Mouse (Mus musculus) left cerebral cortex, adult 6 months (tissue): ENCODE data around the gene Gm45713. TPM values are rescaled to one million over a fixed set of nuclear protein-coding genes. Genes with fewer than 3 reads are reported as not detected.

Source experiments
- long read RNA-seq, 2 experiments: library from polyadenylated mRNA; unstranded; transcript quantifications; one replicate each; pipeline ENCODE4 v2.0.0; 2019 to 2020
- polyA plus RNA-seq: library from polyadenylated mRNA; unstranded; fragments of <200 nt; fragmentation: Nextera tagmentation; gene quantifications from 2 replicates; pipeline ENCODE4 v1.2.3, GENCODE M21; 2021

The Gm45713 gene
- polyA plus RNA-seq: 0.14 TPM in 1 of 2 replicates, not detected in the other
- long read RNA-seq, experiment 1, partial matches to known transcripts: 12 of 13 reads
- long read RNA-seq, experiment 1, other reads (novel, unspliced or antisense): 1 of 13 reads
- long read RNA-seq, experiment 2, partial matches to known transcripts: 56 of 58 reads
- long read RNA-seq, experiment 2, other reads (novel, unspliced or antisense): 2 of 58 reads

GRCm38 (mm10) chr7:45135993-45136567 is at the start of gene Gm45713, which contains the start of gene Flt3l:
Gene Gm45713, minus strand, starts transcription at chr7:45136231.
Gene Flt3l, minus strand, starts transcription at chr7:45136432.

GRCm38 (mm10) chr7:45180896-45181477 is 45.0 kb upstream of the Gm45713 start, which contains the start of gene Pth2:
Gene Pth2, plus strand, starts transcription at chr7:45180995.

GRCm38 (mm10) chr7:45179469-45179868 is 43.4 kb upstream of the Gm45713 start, which contains the start of gene Gfy:
Gene Gfy, minus strand, starts transcription at chr7:45179569.

GRCm38 (mm10) chr7:45163735-45164490 is 27.9 kb upstream of the Gm45713 start, which contains the start of gene Slc17a7:
Gene Slc17a7, plus strand, starts transcription at chr7:45163949.

GRCm38 (mm10) chr7:45154096-45154992 is 18.3 kb upstream of the Gm45713 start, which contains the start of the genes Pih1d1 and Aldh16a1:
Gene Pih1d1, plus strand, starts transcription at chr7:45154303.
Gene Aldh16a1, minus strand, starts transcription at chr7:45154584.

GRCm38 (mm10) chr7:45128624-45129246 is 7.3 kb downstream of the Gm45713 start, which contains the start of gene Rpl13a:
Gene Rpl13a, minus strand, starts transcription at chr7:45128761.

GRCm38 (mm10) chr7:45124224-45125143 is 11.5 kb downstream of the Gm45713 start, which contains the start of gene Rps11:
Gene Rps11, minus strand, starts transcription at chr7:45124439.

GRCm38 (mm10) chr7:45103652-45104180 is 32.3 kb downstream of the Gm45713 start, which contains the start of gene Fcgrt:
Gene Fcgrt, minus strand, starts transcription at chr7:45103851.

GRCm38 (mm10) chr7:45092048-45092447 is 44.0 kb downstream of the Gm45713 start, which contains the start of gene Rcn3:
Gene Rcn3, minus strand, starts transcription at chr7:45092221.

Other genes with a start within 250 kb of the Gm45713 start
- gene Med25, start 243.5 kb downstream of the Gm45713 start, polyA plus RNA-seq: 114 and 117 TPM in 2 replicates
- gene Fuz, start 240.2 kb downstream of the Gm45713 start, polyA plus RNA-seq: 11.3 and 12.2 TPM in 2 replicates
- 27.8 and 116 TPM in 2 replicates for gene Ap2a1, start 206.7 kb downstream of the Gm45713 start, polyA plus RNA-seq
- gene Tsks, start 193.0 kb downstream of the Gm45713 start, polyA plus RNA-seq: 0.91 and 0.97 TPM in 2 replicates
- 48.7 and 54.3 TPM in 2 replicates for gene Cpt1c, start 161.4 kb downstream of the Gm45713 start, polyA plus RNA-seq
- gene Prmt1, start 149.7 kb downstream of the Gm45713 start, polyA plus RNA-seq: 9.6 and 17.5 TPM in 2 replicates
- gene Irf3, start 138.6 kb downstream of the Gm45713 start, polyA plus RNA-seq: 11.6 and 14.6 TPM in 2 replicates
- 2.0 and 2.6 TPM in 2 replicates for gene Bcl2l12, start 137.5 kb downstream of the Gm45713 start, polyA plus RNA-seq
- gene Scaf1, start 119.9 kb downstream of the Gm45713 start, polyA plus RNA-seq: 61.4 and 61.9 TPM in 2 replicates
- gene Rras, start 118.3 kb downstream of the Gm45713 start, polyA plus RNA-seq: 5.0 and 5.8 TPM in 2 replicates
- gene Prr12, start 83.3 kb downstream of the Gm45713 start, polyA plus RNA-seq: 3.6 and 6.1 TPM in 2 replicates
- gene Nosip, start 73.8 kb downstream of the Gm45713 start, polyA plus RNA-seq: 36.5 and 47.8 TPM in 2 replicates
- gene Prrg2, start 73.6 kb downstream of the Gm45713 start, polyA plus RNA-seq: 11.7 and 12.1 TPM in 2 replicates
- 9.5 and 14.4 TPM in 2 replicates for gene Rcn3, start 44.0 kb downstream of the Gm45713 start, polyA plus RNA-seq
- gene Fcgrt, start 32.4 kb downstream of the Gm45713 start, polyA plus RNA-seq: 26.0 and 28.5 TPM in 2 replicates
- gene Rps11, start 11.8 kb downstream of the Gm45713 start, polyA plus RNA-seq: 1,227 and 1,374 TPM in 2 replicates
- 2,046 and 2,172 TPM in 2 replicates for gene Rpl13a, start 7.5 kb downstream of the Gm45713 start, polyA plus RNA-seq
- gene Flt3l, start 201 bp upstream of the Gm45713 start, polyA plus RNA-seq: 0.70 and 0.99 TPM in 2 replicates
- gene Pih1d1, start 18.1 kb upstream of the Gm45713 start, polyA plus RNA-seq: 37.8 and 48.3 TPM in 2 replicates
- 4.8 TPM in 2 replicates for gene Aldh16a1, start 18.4 kb upstream of the Gm45713 start, polyA plus RNA-seq
- gene Slc17a7, start 27.7 kb upstream of the Gm45713 start, polyA plus RNA-seq: 45.6 and 104 TPM in 2 replicates
- 0.05 TPM in 1 of 2 replicates, not detected in the other for gene Gfy, start 43.3 kb upstream of the Gm45713 start, polyA plus RNA-seq
- not detected in 2 replicates for gene Pth2, start 44.8 kb upstream of the Gm45713 start, polyA plus RNA-seq
- gene Ccdc155, start 68.7 kb upstream of the Gm45713 start, polyA plus RNA-seq: 3.6 and 4.4 TPM in 2 replicates
- gene Dkkl1, start 75.9 kb upstream of the Gm45713 start, polyA plus RNA-seq: 41.8 and 55.2 TPM in 2 replicates
- gene Tead2, start 79.5 kb upstream of the Gm45713 start, polyA plus RNA-seq: 0.40 and 2.1 TPM in 2 replicates
- 9.9 and 10.6 TPM in 2 replicates for gene Cd37, start 102.9 kb upstream of the Gm45713 start, polyA plus RNA-seq
- gene Slc6a16, start 104.9 kb upstream of the Gm45713 start, polyA plus RNA-seq: 1.1 and 1.6 TPM in 2 replicates
- not detected in 2 replicates for gene Slc6a21, start 141.3 kb upstream of the Gm45713 start, polyA plus RNA-seq
- 9.2 and 15.2 TPM in 2 replicates for gene Trpm4, start 197.5 kb upstream of the Gm45713 start, polyA plus RNA-seq
- 0.05 and 0.11 TPM in 2 replicates for gene Hrc, start 199.1 kb upstream of the Gm45713 start, polyA plus RNA-seq
- 11.0 and 32.9 TPM in 2 replicates for gene Ppfia3, start 230.8 kb upstream of the Gm45713 start, polyA plus RNA-seq
- 270 and 272 TPM in 2 replicates for gene Lin7b, start 234.4 kb upstream of the Gm45713 start, polyA plus RNA-seq